Mouse (Mus musculus): Measurements from ENCODE around the gene Slc25a19. TPM values are rescaled to one million over a fixed set of nuclear protein-coding genes. Genes with fewer than 3 reads are reported as not detected.

The Slc25a19 gene
- total RNA-seq, 2 experiments from 2014 or later = 19.6 to 32.1 TPM

- peak; percentile 7; the same call in 1 of the 2 replicates for ATAC-seq (replicated peaks; ENCODE audit: low FRiP score, low TSS enrichment, poor library complexity, severe bottlenecking)
Measured at GRCm38 (mm10) chr11:115604304-115604696, 23.8 kb downstream of the Slc25a19 start.

DNA sequence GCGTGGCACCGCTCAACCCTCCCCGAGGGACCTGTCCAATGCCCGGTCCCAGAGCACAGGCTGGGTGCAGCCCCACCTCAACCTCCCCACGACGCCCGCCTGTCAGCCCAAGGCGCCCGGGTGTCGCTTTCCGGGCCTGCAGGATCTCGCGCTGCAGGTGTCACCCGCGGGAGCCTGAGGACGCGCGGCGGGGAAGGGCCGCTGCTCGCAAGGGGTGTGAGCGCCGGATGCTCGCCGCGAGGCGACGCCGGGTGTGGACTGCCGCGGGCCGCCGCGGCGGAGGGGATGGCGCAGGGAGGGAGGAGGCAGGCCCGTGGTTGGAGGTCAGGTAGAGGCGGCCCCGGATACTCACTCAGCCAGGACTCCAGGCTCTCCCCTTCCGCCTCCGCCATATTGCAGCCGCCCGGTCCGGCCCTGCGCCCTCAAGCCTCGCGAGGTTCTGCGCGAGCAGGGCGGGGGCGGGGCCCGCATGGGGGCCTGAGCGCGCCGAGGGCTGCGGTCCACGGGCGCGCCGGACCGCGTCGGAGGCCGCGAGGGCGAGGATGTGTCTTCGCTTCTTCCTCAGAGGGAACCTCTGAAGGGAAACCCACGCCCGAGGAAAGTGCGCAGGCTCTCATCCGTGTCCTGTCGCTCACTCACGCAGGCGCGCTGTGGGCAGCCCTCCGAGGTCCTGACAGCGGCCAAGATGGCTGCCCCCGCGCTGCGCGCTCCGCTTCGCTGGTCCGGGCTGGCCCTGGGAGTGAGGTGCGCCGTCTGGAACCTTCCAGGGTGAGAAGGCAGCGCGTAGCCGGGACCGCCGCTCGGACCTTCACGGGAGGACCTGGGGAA is 24.4 kb downstream of the Slc25a19 start, which contains the start of the genes Mrps7 and Gga3:
Mrps7 (plus strand) TSS at position 450 of the 828 bp plus-strand sequence.
Gga3 (minus strand) TSS at position 576 of the 828 bp plus-strand sequence.
- ATAC-seq (replicated peaks; ENCODE audit: low FRiP score, low TSS enrichment, poor library complexity, severe bottlenecking) = peak; percentile 84

DNA sequence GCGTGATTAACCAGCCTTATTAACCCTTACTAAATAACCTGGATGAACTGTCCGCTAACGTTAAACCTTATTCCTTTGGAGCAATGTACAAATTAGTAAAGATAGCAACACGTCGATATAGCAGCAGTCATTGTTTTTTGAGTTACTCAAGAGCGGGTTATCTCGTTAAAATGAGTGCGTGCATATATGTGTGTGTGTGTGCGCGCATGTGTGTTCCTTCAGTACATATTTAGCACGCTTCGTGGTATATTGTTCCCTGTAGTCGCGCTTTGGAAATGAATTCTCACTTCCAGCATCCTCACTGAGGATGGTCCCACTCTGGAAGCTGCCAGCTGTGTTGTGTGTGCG is 25.0 kb downstream of the Slc25a19 start:
- ATAC-seq (replicated peaks; ENCODE audit: low FRiP score, low TSS enrichment, poor library complexity, severe bottlenecking) = peak; percentile 4; the same call in 1 of the 2 replicates

DNA sequence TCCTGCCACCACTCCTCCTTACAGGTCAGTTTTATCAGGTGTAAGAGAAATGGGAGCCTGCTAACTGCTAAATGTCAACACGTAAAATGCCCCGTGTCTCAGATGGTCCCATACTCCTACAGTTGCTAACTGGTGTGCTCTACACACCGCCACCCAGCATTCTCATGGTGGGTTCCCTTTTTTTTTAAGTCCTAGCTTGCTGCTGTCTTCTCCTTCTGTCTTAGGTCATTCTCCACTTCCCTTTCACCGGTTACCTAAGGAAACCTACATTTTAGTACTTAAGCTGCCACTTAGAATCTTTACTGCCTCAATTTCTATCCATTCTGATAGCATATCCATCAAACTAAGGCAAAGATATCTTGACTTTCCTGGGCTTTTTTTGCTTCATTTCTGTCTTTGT is 26.9 kb downstream of the Slc25a19 start:
- no peak for ATAC-seq (replicated peaks; ENCODE audit: low FRiP score, low TSS enrichment, poor library complexity, severe bottlenecking)

- ATAC-seq (replicated peaks; ENCODE audit: low FRiP score, low TSS enrichment, poor library complexity, severe bottlenecking) = no peak
Measured at GRCm38 (mm10) chr11:115600743-115601142, 27.4 kb downstream of the Slc25a19 start.

GRCm38 (mm10) chr11:115599722-115600121 is 28.4 kb downstream of the Slc25a19 start:
- no peak for ATAC-seq (replicated peaks; ENCODE audit: low FRiP score, low TSS enrichment, poor library complexity, severe bottlenecking)

DNA sequence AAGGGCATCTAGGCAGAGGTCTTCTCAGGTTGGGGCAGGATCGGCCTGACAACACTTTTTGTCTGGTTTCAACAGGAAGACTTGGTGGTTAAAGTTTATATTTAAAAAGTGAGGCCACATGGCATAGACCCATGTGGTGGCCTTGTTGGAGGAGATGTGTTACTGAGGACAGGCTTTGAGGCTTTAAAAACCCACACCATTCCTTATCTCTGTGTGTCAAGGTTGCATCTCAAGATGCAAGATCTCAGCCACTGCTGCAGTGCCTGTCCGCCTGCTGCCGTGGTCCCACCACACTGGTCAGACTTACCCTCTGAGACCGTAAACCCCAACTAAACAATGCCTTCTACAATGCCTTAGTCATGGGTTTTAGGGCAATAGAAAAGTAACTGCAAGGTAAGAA is 29.8 kb downstream of the Slc25a19 start:
- ATAC-seq (replicated peaks; ENCODE audit: low FRiP score, low TSS enrichment, poor library complexity, severe bottlenecking) = 0 out of 2 replicates have a peak, but pooled peaks have one; percentile 30

DNA sequence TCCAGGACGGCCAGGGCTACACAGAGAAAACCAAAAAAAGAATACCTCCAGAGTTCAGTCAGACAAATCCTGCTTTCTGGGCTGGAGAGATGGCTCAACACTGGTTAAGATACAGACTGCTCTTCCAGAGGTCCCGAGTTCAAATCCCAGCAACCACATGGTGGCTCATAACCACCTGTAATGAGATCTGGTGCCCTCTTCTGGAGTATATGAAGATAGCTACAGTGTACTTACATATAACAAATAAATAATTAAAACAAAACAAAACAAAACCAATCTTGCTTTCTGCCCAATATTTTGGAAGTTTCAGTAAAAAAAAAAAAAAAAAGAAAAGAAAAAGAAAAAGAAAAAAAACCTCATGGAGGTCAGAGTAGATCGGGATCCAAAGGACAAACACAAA is 32.9 kb downstream of the Slc25a19 start:
- no peak for ATAC-seq (replicated peaks; ENCODE audit: low FRiP score, low TSS enrichment, poor library complexity, severe bottlenecking)

DNA sequence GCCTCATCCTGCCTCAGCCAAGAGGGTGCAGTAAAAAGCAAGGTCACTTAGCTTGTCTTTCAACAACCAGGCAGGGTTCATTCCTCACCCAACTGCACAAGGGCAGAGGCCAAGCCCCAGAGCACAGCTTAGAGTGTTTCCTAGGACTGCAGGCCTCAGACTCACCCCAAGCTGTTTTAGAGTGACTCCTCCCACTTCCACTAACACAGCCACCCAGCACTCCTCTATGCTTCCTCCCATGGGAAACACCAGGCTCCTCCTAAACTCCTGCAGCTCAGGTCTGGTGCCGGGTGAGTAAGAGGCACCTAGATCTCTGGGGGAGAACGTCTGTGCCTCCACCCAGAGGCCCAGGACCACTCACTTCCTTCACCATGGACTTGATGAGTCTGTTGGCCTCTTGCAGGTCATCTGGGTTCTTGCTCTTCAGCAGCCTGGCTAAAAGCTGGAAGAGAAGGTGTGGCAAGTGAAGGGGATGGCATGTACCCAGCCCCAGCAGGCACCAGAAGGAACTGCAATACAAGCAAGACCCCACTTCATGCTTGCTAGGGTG is 37.5 kb downstream of the Slc25a19 start:
- ATAC-seq (replicated peaks; ENCODE audit: low FRiP score, low TSS enrichment, poor library complexity, severe bottlenecking) = no peak

- ATAC-seq (replicated peaks; ENCODE audit: low FRiP score, low TSS enrichment, poor library complexity, severe bottlenecking) = no peak
Measured at GRCm38 (mm10) chr11:115587984-115588383, 40.1 kb downstream of the Slc25a19 start.

DNA sequence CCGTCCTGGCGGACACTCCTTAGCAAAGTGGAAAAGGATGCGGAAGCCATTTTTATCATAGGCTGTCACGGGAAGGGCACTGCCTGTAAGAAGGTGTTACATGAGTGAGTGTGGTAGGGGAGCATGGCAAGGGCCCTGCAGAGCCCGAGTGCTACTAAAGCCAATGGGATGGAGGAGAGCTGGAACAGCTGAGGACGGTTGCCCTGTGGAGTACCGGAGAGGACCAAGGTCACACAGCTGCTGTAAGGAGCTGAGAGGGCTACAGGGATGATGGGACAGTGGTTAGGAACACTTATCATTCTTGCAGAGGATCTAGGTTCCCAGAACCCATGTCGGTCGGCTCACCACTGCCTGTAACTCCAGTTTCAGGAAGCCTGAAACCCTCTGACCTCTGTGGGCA is 41.7 kb downstream of the Slc25a19 start:
- ATAC-seq (replicated peaks; ENCODE audit: low FRiP score, low TSS enrichment, poor library complexity, severe bottlenecking) = no peak

DNA sequence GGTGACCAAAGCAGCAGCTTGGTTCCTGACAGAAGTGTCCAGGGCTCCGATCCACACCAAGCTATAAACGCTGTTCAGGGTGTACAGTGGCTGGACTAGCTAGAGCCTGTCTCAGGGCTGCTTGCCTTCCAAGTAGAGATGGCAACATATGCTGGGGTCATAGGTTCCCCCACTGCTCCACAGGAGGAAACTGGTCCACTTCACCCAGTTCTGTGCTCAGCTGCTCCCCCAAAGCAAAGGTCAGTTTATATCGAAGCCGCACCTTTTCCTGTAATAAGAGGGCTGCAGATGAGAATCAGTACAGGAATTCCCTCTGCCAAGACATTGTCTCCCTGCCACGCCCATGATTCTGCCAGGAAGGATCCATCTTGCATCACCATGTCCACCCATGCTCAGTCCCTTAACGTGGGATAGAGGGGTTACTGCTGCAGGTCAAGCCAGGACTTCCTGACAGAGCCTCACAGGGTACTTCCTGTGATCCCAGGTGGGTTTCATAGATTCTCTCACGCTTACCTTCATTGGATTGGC is 42.5 kb downstream of the Slc25a19 start:
- no peak for ATAC-seq (replicated peaks; ENCODE audit: low FRiP score, low TSS enrichment, poor library complexity, severe bottlenecking)

DNA sequence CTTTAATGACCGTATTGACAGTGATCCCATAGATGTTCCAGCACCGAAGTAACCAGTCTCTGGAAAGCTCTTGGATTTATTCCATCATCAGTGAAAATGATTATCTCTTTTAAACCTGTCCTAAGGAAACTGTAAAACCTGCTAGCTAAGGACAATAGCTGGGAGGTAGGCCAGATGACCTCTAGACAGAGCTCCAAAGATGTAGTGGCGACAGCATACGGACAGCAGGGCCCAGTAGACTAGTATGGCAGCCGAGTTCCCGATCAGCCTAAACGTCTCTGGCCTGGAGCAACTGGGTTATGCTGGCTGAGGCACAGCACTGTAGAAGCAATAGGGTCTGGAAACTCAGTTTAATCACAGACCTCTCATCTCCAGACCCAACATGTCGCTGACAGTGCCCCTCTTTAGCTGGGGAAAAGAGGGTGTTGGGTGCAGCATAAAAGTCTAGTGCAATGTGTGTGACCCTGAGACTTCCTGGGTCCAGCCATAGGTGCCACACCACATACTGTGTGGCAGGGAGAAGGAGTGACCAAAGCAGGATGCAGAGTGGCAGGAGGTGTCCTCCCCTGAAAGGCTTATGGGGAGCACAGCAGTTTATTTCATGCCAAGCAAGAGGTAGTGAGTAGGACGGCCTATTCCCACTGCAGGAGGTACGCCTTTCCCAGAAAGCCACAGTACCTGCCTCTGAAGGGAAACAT is 43.6 kb downstream of the Slc25a19 start:
- ATAC-seq (replicated peaks; ENCODE audit: low FRiP score, low TSS enrichment, poor library complexity, severe bottlenecking) = no peak

GRCm38 (mm10) chr11:115582913-115583606 is 45.0 kb downstream of the Slc25a19 start:
- ATAC-seq (replicated peaks; ENCODE audit: low FRiP score, low TSS enrichment, poor library complexity, severe bottlenecking) = no peak

GRCm38 (mm10) chr11:115579080-115579479 is 49.0 kb downstream of the Slc25a19 start:
- no peak for ATAC-seq (replicated peaks; ENCODE audit: low FRiP score, low TSS enrichment, poor library complexity, severe bottlenecking)

- no peak for ATAC-seq (replicated peaks; ENCODE audit: low FRiP score, low TSS enrichment, poor library complexity, severe bottlenecking)
Measured at GRCm38 (mm10) chr11:115564961-115565360, 63.1 kb downstream of the Slc25a19 start.
